Comparison of ENCODE assay signal across 28 mouse cellular contexts in the genomic region with DNA sequence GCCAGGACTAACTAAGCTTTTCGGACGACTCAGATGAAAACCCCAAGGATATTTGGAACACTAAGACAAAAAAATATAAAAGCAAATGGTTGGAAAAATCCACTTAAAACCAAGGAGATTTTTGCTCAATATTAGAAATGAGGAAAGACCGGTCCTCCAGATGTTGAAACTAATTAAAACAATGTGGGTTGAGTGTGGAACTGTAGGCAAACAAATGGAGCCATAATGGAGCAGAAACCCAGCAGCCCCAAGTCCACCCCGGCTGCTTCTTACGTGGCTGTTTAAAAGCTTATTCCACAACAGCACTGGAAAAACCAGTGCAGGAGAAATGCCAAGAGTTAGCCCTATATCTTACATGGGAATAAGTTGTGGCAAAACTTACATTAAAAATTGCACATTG. TPM values are rescaled to one million over a fixed set of nuclear protein-coding genes. Genes with fewer than 3 reads are reported as not detected.
A peak's percentile ranks its signal among the peaks of the same experiment; 100 is the strongest.
DNase-seq lines count a peak whose midpoint lies in the region; ATAC-seq lines count a peak whose summit lies in the region.
"Had no signal": no experiment of that assay in that cellular context is flagged by ENCODE, and none has a peak within 500 bp of the region (broad histone marks: within the 10 kb centered on the region; RNA-seq: fewer than 3 reads in every experiment).

No protein-coding gene starts in this region.

- peak; percentile 14 for DNase-seq in embryo, embryonic 10.5 days (ENCODE audit: low spot score)
- DNase-seq in embryo, embryonic 10 days (ENCODE audit: low spot score): no peak
- DNase-seq in 3T3-L1 (ENCODE audit: low read depth, low spot score): peak; percentile 26
- DNase-seq in hindbrain, embryonic 14.5 days (ENCODE audit: low spot score): no peak
- no peak for DNase-seq in Muller cell, postnatal 12 days (ENCODE audit: inconsistent ontology term)
- DNase-seq: adrenal gland, postnatal 14 days; cerebellum, adult 11 months; cerebellum, adult 9-10 months; gastrocnemius, postnatal 10 days; heart, postnatal 4 days; kidney, adult 9 months; kidney, postnatal 10 days; layer of hippocampus, adult 9-11 months; lung, embryonic 14.5 days had no signal

- H3K9ac ChIP-seq in embryonic facial prominence, embryonic 15.5 days: no peak overlapping the region
- no peak overlapping the region for H3K9ac ChIP-seq in limb, embryonic 12.5 days (replicated peaks)
- no peak overlapping the region for H3K9ac ChIP-seq in hindbrain, embryonic 14.5 days
- no peak overlapping the region for H3K9ac ChIP-seq in heart, embryonic 12.5 days
- H3K9ac ChIP-seq: hindbrain, embryonic 13.5 days; liver, embryonic 15.5 days; lung, embryonic 14.5 days; neural tube, embryonic 13.5 days had no signal

- 0 out of 2 replicates have a peak overlapping the region, but pooled peaks have one; percentile 11 for H3K4me2 ChIP-seq in embryonic facial prominence, embryonic 15.5 days (replicated peaks)
- H3K4me2 ChIP-seq in limb, embryonic 12.5 days: no peak overlapping the region
- H3K4me2 ChIP-seq in hindbrain, embryonic 14.5 days (replicated peaks): no peak overlapping the region
- H3K4me2 ChIP-seq in heart, embryonic 12.5 days: no peak overlapping the region
- H3K4me2 ChIP-seq: heart, embryonic 11.5 days; hindbrain, embryonic 13.5 days; liver, embryonic 15.5 days; lung, embryonic 14.5 days; midbrain, embryonic 11.5 days; neural tube, embryonic 13.5 days had no signal

- H3K4me3 ChIP-seq in embryonic facial prominence, embryonic 15.5 days (replicated peaks): no peak overlapping the region
- no peak overlapping the region for H3K4me3 ChIP-seq in limb, embryonic 12.5 days (replicated peaks)
- H3K4me3 ChIP-seq in hindbrain, embryonic 14.5 days (replicated peaks; ENCODE audit: low read length): no peak overlapping the region
- no peak overlapping the region for H3K4me3 ChIP-seq in heart, embryonic 12.5 days
- H3K4me3 ChIP-seq: hindbrain, embryonic 13.5 days; liver, embryonic 15.5 days; neural tube, embryonic 13.5 days had no signal

- ATAC-seq in embryonic facial prominence, embryonic 15.5 days (ENCODE audit: insufficient number of reproducible peaks, low FRiP score, low TSS enrichment, low read depth): no peak
- no peak for ATAC-seq in limb, embryonic 12.5 days (ENCODE audit: insufficient number of reproducible peaks, insufficient read depth, low FRiP score, low TSS enrichment, low read depth)
- ATAC-seq in hindbrain, embryonic 14.5 days (ENCODE audit: low FRiP score): no peak
- no peak for ATAC-seq in heart, embryonic 12.5 days (ENCODE audit: insufficient number of reproducible peaks, low FRiP score)
- ATAC-seq: forebrain, embryonic 16.5 days; intestine, postnatal 0 days had no signal

- WGBS in embryonic facial prominence, embryonic 15.5 days: 18% methylated on average over 5 of the region's 5 CpGs
- 32% methylated on average over 5 of the region's 5 CpGs for WGBS in limb, embryonic 12.5 days
- WGBS in hindbrain, embryonic 14.5 days: 75% methylated on average over 5 of the region's 5 CpGs
- WGBS in heart, embryonic 12.5 days: 80% methylated on average over 5 of the region's 5 CpGs

- no peaks in the 10 kb centered on the region for H3K9me3 ChIP-seq in embryonic facial prominence, embryonic 15.5 days (replicated peaks)
- H3K9me3 ChIP-seq in limb, embryonic 12.5 days: no peaks in the 10 kb centered on the region
- H3K9me3 ChIP-seq in hindbrain, embryonic 14.5 days (ENCODE audit: control insufficient read depth, low read length): no peaks in the 10 kb centered on the region
- no peaks in the 10 kb centered on the region for H3K9me3 ChIP-seq in heart, embryonic 12.5 days (replicated peaks)
- H3K9me3 ChIP-seq: G1E; hindbrain, embryonic 13.5 days; liver, embryonic 15.5 days; neural tube, embryonic 13.5 days had no signal

- H3K27ac ChIP-seq in embryonic facial prominence, embryonic 15.5 days (replicated peaks): peak overlapping the region; percentile 82
- peak overlapping the region; percentile 74 for H3K27ac ChIP-seq in limb, embryonic 12.5 days
- no peak overlapping the region for H3K27ac ChIP-seq in hindbrain, embryonic 14.5 days
- H3K27ac ChIP-seq in heart, embryonic 12.5 days (ENCODE audit: poor library complexity, severe bottlenecking): no peak overlapping the region
- H3K27ac ChIP-seq: hindbrain, embryonic 13.5 days; liver, embryonic 15.5 days; neural tube, embryonic 13.5 days had no signal

- no peaks in the 10 kb centered on the region for H3K27me3 ChIP-seq in embryonic facial prominence, embryonic 15.5 days
- H3K27me3 ChIP-seq in limb, embryonic 12.5 days: no peaks in the 10 kb centered on the region
- no peaks in the 10 kb centered on the region for H3K27me3 ChIP-seq in hindbrain, embryonic 14.5 days (ENCODE audit: control insufficient read depth, insufficient read depth, low read length)
- H3K27me3 ChIP-seq in heart, embryonic 12.5 days (replicated peaks): no peaks in the 10 kb centered on the region
- H3K27me3 ChIP-seq: hindbrain, embryonic 13.5 days; liver, embryonic 15.5 days; neural tube, embryonic 13.5 days had no signal

- H3K36me3 ChIP-seq in embryonic facial prominence, embryonic 15.5 days: peaks cover 24% of the 10 kb centered on the region
- H3K36me3 ChIP-seq in limb, embryonic 12.5 days: peaks cover 33% of the 10 kb centered on the region
- H3K36me3 ChIP-seq in hindbrain, embryonic 14.5 days (replicated peaks; ENCODE audit: control insufficient read depth, insufficient read depth): no peaks in the 10 kb centered on the region
- H3K36me3 ChIP-seq in heart, embryonic 12.5 days: no peaks in the 10 kb centered on the region
- H3K36me3 ChIP-seq: G1E; liver, embryonic 15.5 days had no signal

- peaks cover 22% of the 10 kb centered on the region for H3K4me1 ChIP-seq in embryonic facial prominence, embryonic 15.5 days
- peaks cover 45% of the 10 kb centered on the region for H3K4me1 ChIP-seq in limb, embryonic 12.5 days (replicated peaks)
- 0 out of 2 replicates have a peak, but pooled peaks cover 3% of the 10 kb centered on the region for H3K4me1 ChIP-seq in hindbrain, embryonic 14.5 days (replicated peaks; ENCODE audit: control insufficient read depth, insufficient read depth, low read length)
- no peaks in the 10 kb centered on the region for H3K4me1 ChIP-seq in heart, embryonic 12.5 days (replicated peaks)
- H3K4me1 ChIP-seq: liver, embryonic 15.5 days had no signal

RNA-seq across cellular contexts. Expression of a gene that starts 32.9 kb away (rescaled TPM):
- polyA plus RNA-seq in embryonic facial prominence, embryonic 15.5 days (2015; fragmentation: Nextera tagmentation; extraction: Ambion mirVana): 20.3 and 24.3 TPM in 2 replicates
- 15.4 and 16.2 TPM in 2 replicates for polyA plus RNA-seq in limb, embryonic 12.5 days (2016; fragmentation: Nextera tagmentation; extraction: Ambion mirVana)
- 4.7 and 5.5 TPM in 2 replicates for polyA plus RNA-seq in hindbrain, embryonic 14.5 days (2014; fragmentation: Nextera tagmentation; extraction: Ambion mirVana)
- 3.6 and 4.3 TPM in 2 replicates for polyA plus RNA-seq in heart, embryonic 12.5 days (2016; fragmentation: Nextera tagmentation; extraction: Ambion mirVana)
- polyA plus RNA-seq: G1E had no signal

RNA-seq across cellular contexts. Expression of a gene that starts 48.0 kb away (rescaled TPM):
- polyA plus RNA-seq in embryonic facial prominence, embryonic 15.5 days (2015; fragmentation: Nextera tagmentation; extraction: Ambion mirVana): 0.13 TPM in 1 of 2 replicates, not detected in the other
- polyA plus RNA-seq in limb, embryonic 12.5 days (2016; fragmentation: Nextera tagmentation; extraction: Ambion mirVana): not detected in 2 replicates
- polyA plus RNA-seq in hindbrain, embryonic 14.5 days (2014; fragmentation: Nextera tagmentation; extraction: Ambion mirVana): not detected in 2 replicates
- not detected in 2 replicates for polyA plus RNA-seq in heart, embryonic 12.5 days (2016; fragmentation: Nextera tagmentation; extraction: Ambion mirVana)
- polyA plus RNA-seq: forebrain, embryonic 11.5 days; forebrain, embryonic 16.5 days; G1E; heart, embryonic 11.5 days; heart, postnatal 0 days; hindbrain, embryonic 13.5 days; liver, adult 2 months; liver, embryonic 15.5 days; lung, embryonic 14.5 days; midbrain, embryonic 11.5 days; neural tube, embryonic 13.5 days had no signal

Comparison
In these comparisons a context has a peak if more than half of its experiments do, and no peak if none do; other contexts are left out.
1. DNase-seq: peak in embryo, embryonic 10.5 days (single experiment) and 3T3-L1 (single experiment); none in embryo, embryonic 10 days (single experiment), hindbrain, embryonic 14.5 days (single experiment) and Muller cell, postnatal 12 days (single experiment).
2. H3K27ac ChIP-seq: peak in embryonic facial prominence, embryonic 15.5 days (single experiment) and limb, embryonic 12.5 days (single experiment); none in hindbrain, embryonic 14.5 days (single experiment) and heart, embryonic 12.5 days (single experiment).